Comparison of ENCODE assay signal across 11 mouse cellular contexts in the genomic region with DNA sequence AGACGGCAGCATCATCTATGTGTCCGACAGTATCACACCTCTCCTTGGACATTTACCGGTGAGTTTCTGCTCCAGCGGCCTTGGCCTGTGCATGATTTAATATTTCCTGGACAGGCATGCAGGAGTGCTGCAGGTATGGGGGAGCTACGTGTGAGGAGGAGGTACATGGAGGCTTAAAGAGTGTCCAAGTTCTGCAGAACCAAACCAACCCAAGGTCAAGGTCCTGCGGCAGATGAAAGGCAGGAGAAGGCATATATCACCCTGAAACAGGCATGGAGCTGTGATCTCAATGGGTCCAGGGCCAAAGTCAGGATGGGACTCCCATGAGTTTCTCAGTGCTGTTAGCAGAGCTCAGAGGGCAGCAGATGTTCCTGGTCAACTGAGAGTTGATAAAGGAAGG.
"Had no signal": no experiment of that assay in that cellular context is flagged by ENCODE, and none has a peak within 500 bp of the region (broad histone marks: within the 10 kb centered on the region; RNA-seq: fewer than 3 reads in every experiment).

No protein-coding gene starts in this region.

- DNase-seq: kidney, adult 8-10 months; kidney, postnatal 10 days; kidney, postnatal 36 days; layer of hippocampus, postnatal 36 days; liver; liver, embryonic 13.5 days; lung, embryonic 14.5 days; retina, postnatal 1 day; right cerebral cortex, postnatal 25 days; spleen, adult 18-20 months; thymus, postnatal 36 days had no signal
